Mouse (Mus musculus): ENCODE data around the gene Fam160a1. TPM values are rescaled to one million over a fixed set of nuclear protein-coding genes. Genes with fewer than 3 reads are reported as not detected.

Gene Fam160a1
- polyA plus RNA-seq, 1 experiment from 2014 or later = 0.38 TPM

DNA sequence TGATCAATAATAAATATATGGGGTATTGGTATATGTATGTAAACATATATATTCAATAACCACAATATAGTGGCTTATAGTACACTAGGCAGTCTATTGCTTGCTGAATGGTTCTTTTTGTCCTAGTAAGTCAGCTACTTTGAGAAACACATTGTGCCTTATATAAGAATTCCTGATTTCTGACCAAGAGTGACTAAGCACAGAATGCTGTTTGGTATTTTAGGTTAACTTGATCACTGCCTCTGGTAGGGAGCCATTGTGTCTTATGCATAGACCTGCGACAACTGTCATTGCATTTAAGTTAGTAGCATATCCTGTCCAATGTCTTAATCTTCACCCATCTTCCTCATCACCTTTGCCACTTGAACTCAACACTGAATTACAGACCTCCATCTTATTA lies 197.3 kb downstream of the Fam160a1 start:
- no peak overlapping the region for H3K9ac ChIP-seq (ENCODE audit: low read depth, low read length)
- H3K9me3 ChIP-seq (replicated peaks; ENCODE audit: control insufficient read depth, low read length, poor library complexity, severe bottlenecking) = no peaks in the 10 kb centered on the region
- no peak overlapping the region for H3K4me2 ChIP-seq (ENCODE audit: low read length)
- H3K27me3 ChIP-seq (ENCODE audit: control insufficient read depth, insufficient read depth, low read depth, low read length) = no peaks in the 10 kb centered on the region
- no peak overlapping the region for H3K4me3 ChIP-seq (ENCODE audit: low read depth, low read length)
- no peak overlapping the region for H3K27ac ChIP-seq (ENCODE audit: low read length)
- H3K36me3 ChIP-seq (ENCODE audit: control insufficient read depth, insufficient read depth, low read length) = no peaks in the 10 kb centered on the region
- no peaks in the 10 kb centered on the region for H3K4me1 ChIP-seq (ENCODE audit: control insufficient read depth, insufficient read depth, low read length)
- 100% methylated on average over 1 of the region's 1 CpGs for WGBS
- no peak for ATAC-seq

- Histone ChIP-seq H3K36me3 (ENCODE audit: control insufficient read depth, insufficient read depth, low read length) (no peaks in the 10 kb centered on the region), H3K9ac (ENCODE audit: low read depth, low read length) (no peak overlapping the region), H3K27ac (ENCODE audit: low read length) (no peak overlapping the region), H3K9me3 (replicated peaks; ENCODE audit: control insufficient read depth, low read length, poor library complexity, severe bottlenecking) (no peaks in the 10 kb centered on the region), H3K27me3 (ENCODE audit: control insufficient read depth, insufficient read depth, low read depth, low read length) (no peaks in the 10 kb centered on the region), H3K4me1 (ENCODE audit: control insufficient read depth, insufficient read depth, low read length) (no peaks in the 10 kb centered on the region), H3K4me2 (ENCODE audit: low read length) (no peak overlapping the region), H3K4me3 (ENCODE audit: low read depth, low read length) (no peak overlapping the region)
- 83% methylated on average over 5 of the region's 5 CpGs for WGBS
- ATAC-seq = no peak
These were observed 197.7 kb downstream of the Fam160a1 start for GRCm38 (mm10) chr3:85619345-85619744.

DNA sequence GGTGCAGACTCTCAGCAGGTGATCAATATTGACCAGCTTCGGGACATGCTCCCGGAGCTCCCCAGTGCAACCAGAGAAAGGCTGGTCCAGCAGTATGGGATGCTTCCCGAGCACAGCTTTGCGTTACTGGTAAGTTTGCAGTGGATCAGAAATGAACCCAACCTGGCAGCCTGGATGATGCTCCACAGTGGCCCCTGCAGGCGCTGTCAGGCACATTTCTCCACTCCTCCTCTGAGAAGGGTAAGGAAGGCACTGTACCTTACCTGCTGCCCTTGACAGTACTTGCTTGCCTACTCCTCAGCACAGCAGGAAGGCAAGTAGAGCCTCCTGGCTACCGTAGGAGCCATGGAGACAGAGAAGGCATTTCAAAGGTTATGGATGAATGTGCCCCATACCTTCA lies 198.2 kb downstream of the Fam160a1 start:
- no peak overlapping the region for H3K4me3 ChIP-seq (ENCODE audit: low read depth, low read length)
- 80% methylated on average over 6 of the region's 6 CpGs for WGBS
- no peak for ATAC-seq

GRCm38 (mm10) chr3:85616389-85616788 lies 200.7 kb downstream of the Fam160a1 start:
- Histone ChIP-seq H3K27ac (ENCODE audit: low read length) (no peak overlapping the region), H3K9me3 (replicated peaks; ENCODE audit: control insufficient read depth, low read length, poor library complexity, severe bottlenecking) (no peaks in the 10 kb centered on the region), H3K4me1 (ENCODE audit: control insufficient read depth, insufficient read depth, low read length) (no peaks in the 10 kb centered on the region), H3K9ac (ENCODE audit: low read depth, low read length) (no peak overlapping the region), H3K4me3 (ENCODE audit: low read depth, low read length) (no peak overlapping the region), H3K4me2 (ENCODE audit: low read length) (no peak overlapping the region), H3K36me3 (ENCODE audit: control insufficient read depth, insufficient read depth, low read length) (no peaks in the 10 kb centered on the region), H3K27me3 (ENCODE audit: control insufficient read depth, insufficient read depth, low read depth, low read length) (no peaks in the 10 kb centered on the region)
- ATAC-seq = no peak
- 89% methylated on average over 1 of the region's 1 CpGs for WGBS

More for the DNA sequence above, 198.2 kb downstream of the Fam160a1 start:
- Histone ChIP-seq H3K36me3 (ENCODE audit: control insufficient read depth, insufficient read depth, low read length) (no peaks in the 10 kb centered on the region), H3K4me1 (ENCODE audit: control insufficient read depth, insufficient read depth, low read length) (no peaks in the 10 kb centered on the region), H3K9ac (ENCODE audit: low read depth, low read length) (no peak overlapping the region), H3K4me2 (ENCODE audit: low read length) (no peak overlapping the region), H3K9me3 (replicated peaks; ENCODE audit: control insufficient read depth, low read length, poor library complexity, severe bottlenecking) (no peaks in the 10 kb centered on the region), H3K27me3 (ENCODE audit: control insufficient read depth, insufficient read depth, low read depth, low read length) (no peaks in the 10 kb centered on the region), H3K27ac (ENCODE audit: low read length) (no peak overlapping the region)

Other genes starting within 250 kb of the Fam160a1 start
- 23.1 and 23.2 TPM in 2 replicates for gene Gatb, start 243.2 kb downstream of the Fam160a1 start, polyA plus RNA-seq (2015; fragmentation: Nextera tagmentation; extraction: Ambion mirVana)
- 0.31 and 0.32 TPM in 2 replicates for gene Glt28d2, start 70.2 kb upstream of the Fam160a1 start, polyA plus RNA-seq (2015; fragmentation: Nextera tagmentation; extraction: Ambion mirVana)
- gene Gm37240, start 70.2 kb upstream of the Fam160a1 start, polyA plus RNA-seq (2015; fragmentation: Nextera tagmentation; extraction: Ambion mirVana) = 0.26 and 0.94 TPM in 2 replicates
- gene Sh3d19, start 153.8 kb upstream of the Fam160a1 start, polyA plus RNA-seq (2015; fragmentation: Nextera tagmentation; extraction: Ambion mirVana) = 15.6 and 16.1 TPM in 2 replicates
- not detected in 2 replicates for gene Prss48, start 185.2 kb upstream of the Fam160a1 start, polyA plus RNA-seq (2015; fragmentation: Nextera tagmentation; extraction: Ambion mirVana)

Data from midbrain, embryonic 16.5 days (tissue).